Mouse (Mus musculus) naive thymus-derived CD4-positive, alpha-beta T cell, adult 2 months (primary cell): ENCODE measurements around the gene Cfap299.
"Not testable (repeated sequence)": the region's sequence is repeated elsewhere in the genome, so short reads cannot be mapped to it uniquely, and the experiment has no call there.

Source experiments
- DNase-seq: peaks from one replicate; pipeline ENCODE4 v3.0.0-alpha.2; 2011; ENCODE audit warnings: low read depth

The Cfap299 gene

GRCm38 (mm10) chr5:98523783-98524182 lies 194.7 kb downstream of the Cfap299 start:
- no peak for DNase-seq

- no peak for DNase-seq
Measured at GRCm38 (mm10) chr5:98541333-98541732, 212.2 kb downstream of the Cfap299 start.

GRCm38 (mm10) chr5:98550285-98550684 lies 221.2 kb downstream of the Cfap299 start:
- no peak for DNase-seq

GRCm38 (mm10) chr5:98550873-98551272 lies 221.8 kb downstream of the Cfap299 start:
- DNase-seq, result no peak

- no peak for DNase-seq
Measured at GRCm38 (mm10) chr5:98552395-98552794, 223.3 kb downstream of the Cfap299 start, which contains the start of gene Gm11111. Gene Gm11111, plus strand, starts transcription at chr5:98552695.

GRCm38 (mm10) chr5:98552811-98553601 lies 223.9 kb downstream of the Cfap299 start:
- no peak for DNase-seq

- no peak for DNase-seq
Measured at GRCm38 (mm10) chr5:98561301-98561700, 232.2 kb downstream of the Cfap299 start.

GRCm38 (mm10) chr5:98562806-98563205 lies 233.7 kb downstream of the Cfap299 start:
- DNase-seq, result no peak

- no peak for DNase-seq
Measured at GRCm38 (mm10) chr5:98563801-98564200, 234.7 kb downstream of the Cfap299 start.

- DNase-seq, result no peak
Measured at GRCm38 (mm10) chr5:98566461-98567193, 237.5 kb downstream of the Cfap299 start.

GRCm38 (mm10) chr5:98568481-98568880 lies 239.4 kb downstream of the Cfap299 start:
- DNase-seq, result no peak

GRCm38 (mm10) chr5:98569029-98569513 lies 240.0 kb downstream of the Cfap299 start:
- DNase-seq, result no peak

- DNase-seq, result no peak
Measured at GRCm38 (mm10) chr5:98572392-98572791, 243.3 kb downstream of the Cfap299 start.

GRCm38 (mm10) chr5:98574711-98575470 lies 245.8 kb downstream of the Cfap299 start:
- no peak for DNase-seq

- no peak for DNase-seq
Measured at GRCm38 (mm10) chr5:98575471-98575834, 246.3 kb downstream of the Cfap299 start.

GRCm38 (mm10) chr5:98576538-98576937 lies 247.4 kb downstream of the Cfap299 start:
- not testable (repeated sequence) for DNase-seq

GRCm38 (mm10) chr5:98578398-98578797 lies 249.3 kb downstream of the Cfap299 start:
- no peak for DNase-seq

- no peak for DNase-seq
Measured at GRCm38 (mm10) chr5:98580811-98581210, 251.7 kb downstream of the Cfap299 start.

GRCm38 (mm10) chr5:98582051-98582450 lies 252.9 kb downstream of the Cfap299 start:
- DNase-seq, result no peak

GRCm38 (mm10) chr5:98585915-98586314 lies 256.8 kb downstream of the Cfap299 start:
- DNase-seq, result no peak

GRCm38 (mm10) chr5:98613511-98613910 lies 284.4 kb downstream of the Cfap299 start:
- no peak for DNase-seq

GRCm38 (mm10) chr5:98616902-98617301 lies 287.8 kb downstream of the Cfap299 start:
- DNase-seq, result no peak
